Mouse (Mus musculus): ENCODE results near the gene Cfb. TPM values are rescaled to one million over a fixed set of nuclear protein-coding genes. Genes with fewer than 3 reads are reported as not detected.

Cfb gene
- 75.6 and 198 TPM in 2 replicates for polyA plus RNA-seq (2012; rRNA removed; ENCODE audit: low replicate concordance)

DNA sequence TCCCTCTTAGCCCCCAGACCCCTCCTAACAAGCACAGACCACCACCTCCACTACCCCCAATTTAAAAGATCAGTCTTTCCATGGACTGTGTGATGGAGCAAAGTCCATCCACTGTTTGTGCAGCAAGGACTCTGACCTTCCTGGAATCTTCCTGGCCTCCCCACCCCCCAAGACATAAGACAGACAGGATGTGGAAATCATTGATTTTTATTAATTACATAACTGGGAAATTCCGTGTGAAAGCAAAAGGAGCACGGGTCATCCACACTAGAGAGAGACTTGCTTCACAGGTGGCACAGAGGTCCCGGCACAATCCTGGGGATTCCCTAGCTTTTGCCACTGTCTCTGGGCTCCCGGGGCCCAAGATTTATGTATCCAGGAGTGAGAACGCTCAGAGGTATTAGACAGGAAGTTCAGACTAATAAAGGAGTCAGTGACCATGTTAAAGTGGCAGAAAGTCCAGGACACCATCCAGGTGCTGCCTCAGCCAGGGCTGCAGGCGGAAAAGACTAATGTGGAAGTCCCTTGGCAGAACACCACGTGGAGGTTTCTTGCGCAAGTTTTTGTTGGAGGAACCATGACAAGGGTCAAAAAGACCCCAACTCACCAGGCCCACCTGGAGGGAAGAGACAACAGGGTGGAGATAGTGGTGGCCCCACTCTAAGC, at the start of gene Cfb:
TSS of gene Cfb (minus strand) at position 103 of the 666 bp plus-strand sequence.

DNA sequence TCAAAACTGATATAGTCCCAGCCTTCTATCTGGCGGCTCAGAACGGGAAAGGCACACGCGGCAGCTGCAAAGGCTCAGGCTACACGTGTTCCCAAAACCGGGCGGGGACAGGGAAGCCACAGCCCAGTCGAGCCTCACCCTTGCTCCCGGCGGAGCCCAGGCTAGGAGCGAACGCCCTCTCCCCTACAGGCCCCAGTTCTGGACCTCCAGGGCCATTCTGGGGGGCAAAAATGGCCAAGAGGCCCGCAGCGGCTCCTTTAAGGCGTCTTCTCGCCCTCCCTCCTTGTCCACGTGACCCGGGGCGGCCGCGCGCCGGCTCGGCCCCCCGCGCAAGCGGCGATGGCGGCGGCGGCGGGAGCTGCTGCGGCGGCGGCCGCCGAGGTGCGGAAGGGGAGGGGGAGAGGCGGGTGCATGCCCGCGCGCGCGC, 35.9 kb upstream of the Cfb start, which contains the start of the genes C2 and Ehmt2:
TSS of gene C2 (minus strand) at position 106 of the 427 bp plus-strand sequence.
TSS of gene Ehmt2 (plus strand) at position 310 of the 427 bp plus-strand sequence.

DNA sequence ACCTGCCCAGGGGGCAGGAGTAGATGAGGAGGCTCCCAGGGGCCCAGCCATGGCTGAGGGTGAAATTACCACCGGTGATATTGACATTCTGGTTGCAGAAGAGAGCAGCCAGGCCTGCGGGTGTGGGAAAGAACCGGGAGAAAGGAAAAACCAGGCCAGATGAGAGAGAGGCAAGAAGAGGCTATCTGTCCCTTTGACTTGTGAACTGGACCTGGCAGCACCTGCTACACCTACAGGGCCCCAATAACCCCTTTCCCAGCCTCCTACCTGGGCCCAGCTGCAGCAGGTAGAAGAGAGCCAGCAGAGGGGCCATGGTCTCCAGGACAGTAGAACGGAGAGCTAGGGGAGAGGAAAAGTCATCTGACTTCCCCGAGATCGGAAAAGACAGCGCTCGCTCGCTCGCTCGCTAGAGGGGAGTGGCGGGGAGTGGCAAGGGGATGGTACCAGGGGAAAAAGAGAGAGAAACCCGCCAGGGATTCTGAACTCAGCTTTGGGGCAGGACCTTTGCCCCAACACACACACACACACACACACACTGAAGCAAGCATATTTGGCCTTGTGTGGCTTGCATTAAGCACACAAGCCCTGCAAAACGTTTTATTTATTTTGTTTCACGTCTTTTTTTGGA, 19.5 kb upstream of the Cfb start, which contains the start of gene Gm20547:
TSS of gene Gm20547 (minus strand) at position 360 of the 628 bp plus-strand sequence.

DNA sequence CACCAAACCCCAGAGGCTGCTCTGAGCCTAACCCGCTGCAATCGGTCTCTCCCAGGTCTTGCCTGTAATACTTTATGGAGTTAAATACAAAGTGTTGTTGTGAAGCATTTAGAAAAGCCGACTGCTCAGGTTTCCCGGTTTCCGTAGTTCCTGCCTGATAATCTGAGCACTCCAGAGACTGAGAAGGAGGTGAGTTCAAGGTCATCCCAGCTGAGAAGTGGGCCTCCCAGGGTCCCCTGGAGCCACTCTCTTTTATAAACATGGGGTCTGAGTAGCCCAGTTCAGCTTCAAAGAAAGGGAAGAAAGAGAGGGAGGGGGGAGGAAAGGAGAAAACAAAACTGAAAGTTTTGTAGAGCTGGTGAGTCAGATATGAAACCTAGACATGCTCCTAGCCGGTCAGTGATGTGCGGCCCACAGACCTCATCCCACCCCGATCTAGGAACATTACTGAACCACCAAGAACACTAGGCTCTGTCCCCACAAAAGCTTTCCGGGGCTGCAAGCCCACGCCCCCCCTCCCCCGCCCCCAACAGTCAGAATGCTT, 17.1 kb upstream of the Cfb start, which contains the start of gene Zbtb12:
TSS of gene Zbtb12 (plus strand) at position 148 of the 544 bp plus-strand sequence.

DNA sequence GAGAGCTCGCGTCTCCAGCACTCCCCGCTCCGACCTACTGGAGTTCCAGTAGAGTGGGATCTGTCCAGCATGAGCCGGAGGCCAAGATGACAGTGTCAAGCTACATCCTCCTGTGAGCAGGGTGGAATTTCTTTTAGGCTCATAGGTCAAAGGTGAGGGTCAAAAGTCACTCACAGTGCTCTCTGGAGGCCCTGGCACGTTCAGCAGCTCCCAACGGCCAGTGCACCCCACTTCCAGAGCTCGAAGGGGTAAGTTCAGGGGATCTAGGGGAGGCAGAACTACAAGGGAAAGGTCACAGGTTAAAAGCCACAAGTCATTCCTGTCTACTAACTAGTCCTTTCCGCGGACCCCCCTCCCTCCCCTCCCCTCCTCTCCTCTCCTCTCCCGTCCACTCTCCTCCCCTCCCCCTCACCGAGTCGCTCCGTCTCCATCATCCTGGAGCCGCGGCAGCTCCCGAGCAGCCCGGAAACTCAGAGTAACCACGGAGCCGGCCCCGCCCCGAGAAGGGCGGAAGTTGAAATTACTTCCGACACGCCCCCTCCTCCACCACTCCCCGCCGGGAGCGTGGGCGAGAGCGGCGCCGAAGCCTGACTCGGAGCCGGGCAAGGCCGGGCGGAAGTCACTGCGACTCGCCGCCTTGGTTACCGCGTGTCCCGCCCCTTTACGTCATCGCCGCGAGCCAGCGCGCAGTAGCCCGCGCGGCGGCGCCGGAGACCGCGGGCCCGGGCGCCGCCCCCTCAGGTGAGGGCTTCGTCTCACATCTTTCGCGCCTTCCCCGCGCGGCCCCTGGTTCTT, 12.4 kb downstream of the Cfb start, which contains the start of the genes Skiv2l and Nelfe:
TSS of gene Skiv2l (minus strand) at position 489 of the 795 bp plus-strand sequence.
TSS of gene Nelfe (plus strand) at position 670 of the 795 bp plus-strand sequence.

DNA sequence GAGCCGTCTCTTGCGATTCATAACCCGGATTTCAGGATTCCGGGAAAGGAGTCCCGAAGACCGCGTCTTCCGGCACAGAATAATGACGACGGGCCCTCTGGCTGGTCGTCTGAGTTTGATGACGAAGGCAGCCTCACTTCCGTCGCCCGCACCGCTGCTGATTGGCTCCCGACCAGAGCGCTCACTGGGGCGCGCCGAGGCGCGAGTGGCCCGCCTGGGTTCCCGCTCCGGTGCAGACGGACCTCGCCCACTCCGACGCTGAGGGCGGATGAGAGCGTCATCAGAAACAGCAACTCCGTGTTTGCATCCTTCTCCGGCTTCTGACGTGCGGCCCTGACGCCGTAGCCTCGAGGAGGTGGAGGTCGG, 25.5 kb downstream of the Cfb start, which contains the start of the genes Stk19 and Dxo:
TSS of gene Stk19 (minus strand) at position 90 of the 366 bp plus-strand sequence.
TSS of gene Dxo (plus strand) at position 164 of the 366 bp plus-strand sequence.

Other genes starting within 250 kb of the Cfb start
- 5.7 and 6.5 TPM in 2 replicates for gene Egfl8, start 246.5 kb downstream of the Cfb start, polyA plus RNA-seq (2012; rRNA removed; ENCODE audit: low replicate concordance)
- 51.8 and 56.8 TPM in 2 replicates for gene Ppt2, start 234.0 kb downstream of the Cfb start, polyA plus RNA-seq (2012; rRNA removed; ENCODE audit: low replicate concordance)
- 3.7 and 6.6 TPM in 2 replicates for gene Prrt1, start 233.0 kb downstream of the Cfb start, polyA plus RNA-seq (2012; rRNA removed; ENCODE audit: low replicate concordance)
- 6.4 and 7.2 TPM in 2 replicates for gene Fkbpl, start 217.8 kb downstream of the Cfb start, polyA plus RNA-seq (2012; rRNA removed; ENCODE audit: low replicate concordance)
- gene Atf6b, start 215.4 kb downstream of the Cfb start, polyA plus RNA-seq (2012; rRNA removed; ENCODE audit: low replicate concordance): 65.5 and 103 TPM in 2 replicates
- 90.8 and 117 TPM in 2 replicates for gene Tnxb, start 192.0 kb downstream of the Cfb start, polyA plus RNA-seq (2012; rRNA removed; ENCODE audit: low replicate concordance)
- 136 and 385 TPM in 2 replicates for gene C4b, start 118.6 kb downstream of the Cfb start, polyA plus RNA-seq (2012; rRNA removed; ENCODE audit: low replicate concordance)
- 0.26 and 1.6 TPM in 2 replicates for gene Cyp21a1, start 58.0 kb downstream of the Cfb start, polyA plus RNA-seq (2012; rRNA removed; ENCODE audit: low replicate concordance)
- gene Stk19, start 25.6 kb downstream of the Cfb start, polyA plus RNA-seq (2012; rRNA removed; ENCODE audit: low replicate concordance): 37.5 and 44.6 TPM in 2 replicates
- 65.8 and 69.5 TPM in 2 replicates for gene Dxo, start 25.5 kb downstream of the Cfb start, polyA plus RNA-seq (2012; rRNA removed; ENCODE audit: low replicate concordance)
- 92.6 and 103 TPM in 2 replicates for gene Skiv2l, start 12.3 kb downstream of the Cfb start, polyA plus RNA-seq (2012; rRNA removed; ENCODE audit: low replicate concordance)
- 26.6 and 41.9 TPM in 2 replicates for gene Nelfe, start 12.1 kb downstream of the Cfb start, polyA plus RNA-seq (2012; rRNA removed; ENCODE audit: low replicate concordance)
- 7.5 and 24.8 TPM in 2 replicates for gene Zbtb12, start 17.0 kb upstream of the Cfb start, polyA plus RNA-seq (2012; rRNA removed; ENCODE audit: low replicate concordance)
- gene Gm20547, start 19.5 kb upstream of the Cfb start, polyA plus RNA-seq (2012; rRNA removed; ENCODE audit: low replicate concordance): not detected in 2 replicates
- gene C2, start 35.7 kb upstream of the Cfb start, polyA plus RNA-seq (2012; rRNA removed; ENCODE audit: low replicate concordance): 69.3 and 73.7 TPM in 2 replicates
- gene Ehmt2, start 36.0 kb upstream of the Cfb start, polyA plus RNA-seq (2012; rRNA removed; ENCODE audit: low replicate concordance): 185 and 311 TPM in 2 replicates
- gene Slc44a4, start 51.9 kb upstream of the Cfb start, polyA plus RNA-seq (2012; rRNA removed; ENCODE audit: low replicate concordance): 0.10 and 12.1 TPM in 2 replicates
- 41.5 and 44.0 TPM in 2 replicates for gene Neu1, start 68.7 kb upstream of the Cfb start, polyA plus RNA-seq (2012; rRNA removed; ENCODE audit: low replicate concordance)
- 15.3 and 47.3 TPM in 2 replicates for gene Hspa1b, start 96.7 kb upstream of the Cfb start, polyA plus RNA-seq (2012; rRNA removed; ENCODE audit: low replicate concordance)
- not detected in 2 replicates for gene Gm20481, start 107.4 kb upstream of the Cfb start, polyA plus RNA-seq (2012; rRNA removed; ENCODE audit: low replicate concordance)
- gene Hspa1a, start 109.6 kb upstream of the Cfb start, polyA plus RNA-seq (2012; rRNA removed; ENCODE audit: low replicate concordance): 8.7 and 27.0 TPM in 2 replicates
- gene Hspa1l, start 110.2 kb upstream of the Cfb start, polyA plus RNA-seq (2012; rRNA removed; ENCODE audit: low replicate concordance): 0.46 and 0.59 TPM in 2 replicates
- 69.2 and 79.0 TPM in 2 replicates for gene Lsm2, start 119.3 kb upstream of the Cfb start, polyA plus RNA-seq (2012; rRNA removed; ENCODE audit: low replicate concordance)
- gene Vars, start 138.5 kb upstream of the Cfb start, polyA plus RNA-seq (2012; rRNA removed; ENCODE audit: low replicate concordance): 61.9 and 207 TPM in 2 replicates
- gene Vwa7, start 154.1 kb upstream of the Cfb start, polyA plus RNA-seq (2012; rRNA removed; ENCODE audit: low replicate concordance): 0.39 and 0.62 TPM in 2 replicates
- 0.54 and 1.7 TPM in 2 replicates for gene Sapcd1, start 165.5 kb upstream of the Cfb start, polyA plus RNA-seq (2012; rRNA removed; ENCODE audit: low replicate concordance)
- gene Msh5, start 184.2 kb upstream of the Cfb start, polyA plus RNA-seq (2012; rRNA removed; ENCODE audit: low replicate concordance): 1.8 TPM in 2 replicates
- 87.4 and 180 TPM in 2 replicates for gene Clic1, start 187.4 kb upstream of the Cfb start, polyA plus RNA-seq (2012; rRNA removed; ENCODE audit: low replicate concordance)
- 59.2 and 121 TPM in 2 replicates for gene Ddah2, start 196.5 kb upstream of the Cfb start, polyA plus RNA-seq (2012; rRNA removed; ENCODE audit: low replicate concordance)
- gene Ly6g6c, start 202.9 kb upstream of the Cfb start, polyA plus RNA-seq (2012; rRNA removed; ENCODE audit: low replicate concordance): 0.17 TPM in 1 of 2 replicates, not detected in the other
- gene Mpig6b, start 203.7 kb upstream of the Cfb start, polyA plus RNA-seq (2012; rRNA removed; ENCODE audit: low replicate concordance): 0.09 and 0.21 TPM in 2 replicates
- 0.24 and 4.5 TPM in 2 replicates for gene Ly6g6e, start 214.4 kb upstream of the Cfb start, polyA plus RNA-seq (2012; rRNA removed; ENCODE audit: low replicate concordance)
- gene Ly6g6d, start 215.5 kb upstream of the Cfb start, polyA plus RNA-seq (2012; rRNA removed; ENCODE audit: low replicate concordance): 2.3 and 5.4 TPM in 2 replicates
- not detected in 2 replicates for gene Ly6g6f, start 223.1 kb upstream of the Cfb start, polyA plus RNA-seq (2012; rRNA removed; ENCODE audit: low replicate concordance)
- 206 and 214 TPM in 2 replicates for gene Abhd16a, start 226.7 kb upstream of the Cfb start, polyA plus RNA-seq (2012; rRNA removed; ENCODE audit: low replicate concordance)
- 3.1 TPM in 1 of 2 replicates, not detected in the other for gene Ly6g5c, start 245.8 kb upstream of the Cfb start, polyA plus RNA-seq (2012; rRNA removed; ENCODE audit: low replicate concordance)

Measured in subcutaneous adipose tissue, adult 2 months (tissue).